Mouse (Mus musculus): ENCODE data around the gene Rpl35a. TPM values are rescaled to one million over a fixed set of nuclear protein-coding genes. Genes with fewer than 3 reads are reported as not detected.
"Not testable (repeated sequence)": the region's sequence is repeated elsewhere in the genome, so short reads cannot be mapped to it uniquely, and the experiment has no call there.

The Rpl35a gene
- polyA plus RNA-seq, 1 experiment from 2014 or later, result 780 TPM

DNA sequence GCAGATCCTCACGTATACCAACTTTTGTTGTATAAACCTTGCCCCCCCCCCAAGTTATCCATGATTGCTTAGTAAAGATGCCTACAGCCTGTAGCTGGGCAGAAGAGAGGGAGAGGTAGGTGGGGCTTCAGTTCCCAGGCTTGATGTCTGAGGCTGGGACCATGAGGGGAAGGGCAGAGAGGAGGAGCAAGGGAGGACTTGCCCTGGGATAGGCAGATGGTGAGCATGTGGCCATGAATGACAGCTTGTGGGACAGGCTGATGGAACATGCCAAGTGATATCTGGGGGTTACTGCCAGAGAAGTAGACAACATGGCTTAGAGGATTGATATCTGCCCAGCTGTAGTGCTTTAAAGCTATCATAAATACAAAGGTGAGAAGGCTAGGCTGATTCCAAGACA, 8.2 kb upstream of the Rpl35a start:
- H3K9ac ChIP-seq (ENCODE audit: low read length), result no peak overlapping the region
- DNase-seq (ENCODE audit: low spot score) (no peak), ATAC-seq (ENCODE audit: insufficient read depth, low FRiP score, low TSS enrichment) (no peak)
- H3K36me3 ChIP-seq (ENCODE audit: control insufficient read depth, insufficient read depth, low read length), result no peaks in the 10 kb centered on the region
- H3K27ac ChIP-seq (ENCODE audit: low read depth, low read length), result no peak overlapping the region
- no peaks in the 10 kb centered on the region for H3K27me3 ChIP-seq (ENCODE audit: control insufficient read depth, insufficient read depth, low read length)
- H3K4me1 ChIP-seq (ENCODE audit: control insufficient read depth, insufficient read depth, low read length), result no peaks in the 10 kb centered on the region
- no peak overlapping the region for H3K4me2 ChIP-seq (ENCODE audit: low read depth)
- H3K9me3 ChIP-seq (ENCODE audit: control insufficient read depth, low read length), result no peaks in the 10 kb centered on the region
- WGBS, result 92% methylated on average over 1 of the region's 1 CpGs
- H3K4me3 ChIP-seq (ENCODE audit: low read depth, low read length), result no peak overlapping the region

DNA sequence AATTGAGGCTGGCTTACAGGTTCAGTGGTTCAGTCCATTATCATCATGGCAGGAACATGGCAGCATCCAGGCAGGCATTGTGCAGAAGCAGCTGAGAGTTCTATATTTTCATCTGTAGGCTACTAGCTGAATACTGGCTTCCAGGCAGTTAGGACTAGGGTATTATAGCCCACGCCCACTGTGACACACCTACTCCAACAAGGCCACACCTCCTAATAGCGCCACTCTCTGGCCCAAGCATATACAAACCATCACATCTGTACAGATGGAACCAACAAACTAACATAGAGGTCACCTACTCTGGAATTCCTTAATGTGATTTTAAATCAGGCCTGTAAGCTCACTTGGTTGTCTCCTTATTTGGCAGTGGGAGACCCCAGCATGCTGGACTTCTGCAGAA, 7.6 kb upstream of the Rpl35a start:
- no peak overlapping the region for H3K4me3 ChIP-seq (ENCODE audit: low read depth, low read length)
- H3K4me2 ChIP-seq (ENCODE audit: low read depth), result no peak overlapping the region
- H3K4me1 ChIP-seq (ENCODE audit: control insufficient read depth, insufficient read depth, low read length), result no peaks in the 10 kb centered on the region
- no peak overlapping the region for H3K9ac ChIP-seq (ENCODE audit: low read length)
- ATAC-seq (ENCODE audit: insufficient read depth, low FRiP score, low TSS enrichment), result no peak
- H3K27me3 ChIP-seq (ENCODE audit: control insufficient read depth, insufficient read depth, low read length), result no peaks in the 10 kb centered on the region
- 79% methylated on average over 2 of the region's 2 CpGs for WGBS
- DNase-seq (ENCODE audit: low spot score), result no peak
- H3K27ac ChIP-seq (ENCODE audit: low read depth, low read length), result no peak overlapping the region
- no peaks in the 10 kb centered on the region for H3K9me3 ChIP-seq (ENCODE audit: control insufficient read depth, low read length)
- H3K36me3 ChIP-seq (ENCODE audit: control insufficient read depth, insufficient read depth, low read length), result no peaks in the 10 kb centered on the region

DNA sequence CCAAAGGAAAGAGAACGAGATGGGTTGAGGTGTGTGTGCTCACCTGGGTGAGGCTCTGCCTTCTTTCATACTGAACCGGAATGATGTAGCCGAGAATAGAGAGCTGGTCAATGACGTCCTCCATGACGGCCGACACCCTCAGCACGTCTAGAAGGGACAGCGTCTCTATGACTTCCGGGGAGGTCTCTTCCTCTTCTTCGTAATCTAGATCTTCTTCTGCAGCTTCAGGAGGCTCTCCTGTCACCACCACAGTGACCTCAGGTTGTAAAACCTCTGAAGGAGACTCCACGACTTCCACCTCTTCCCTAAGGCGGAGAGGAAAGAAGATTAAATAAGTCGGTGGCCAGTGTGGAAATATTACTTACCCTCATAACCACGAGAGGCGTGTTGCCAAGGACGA, 6.4 kb upstream of the Rpl35a start:
- H3K4me3 ChIP-seq (ENCODE audit: low read depth, low read length), result no peak overlapping the region

GRCm38 (mm10) chr16:33053141-33053540, 3.1 kb upstream of the Rpl35a start:
- Histone ChIP-seq H3K27me3 (ENCODE audit: control insufficient read depth, insufficient read depth, low read length) (no peaks in the 10 kb centered on the region), H3K36me3 (ENCODE audit: control insufficient read depth, insufficient read depth, low read length) (no peaks in the 10 kb centered on the region)
- ATAC-seq (ENCODE audit: insufficient read depth, low FRiP score, low TSS enrichment), result no peak

More for the DNA sequence above, 6.4 kb upstream of the Rpl35a start:
- DNase-seq (ENCODE audit: low spot score) (no peak), ATAC-seq (ENCODE audit: insufficient read depth, low FRiP score, low TSS enrichment) (no peak)
- H3K36me3 ChIP-seq (ENCODE audit: control insufficient read depth, insufficient read depth, low read length), result no peaks in the 10 kb centered on the region
- WGBS, result 94% methylated on average over 16 of the region's 16 CpGs
- H3K27me3 ChIP-seq (ENCODE audit: control insufficient read depth, insufficient read depth, low read length), result no peaks in the 10 kb centered on the region
- H3K4me1 ChIP-seq (ENCODE audit: control insufficient read depth, insufficient read depth, low read length), result no peaks in the 10 kb centered on the region
- no peak overlapping the region for H3K27ac ChIP-seq (ENCODE audit: low read depth, low read length)
- H3K9me3 ChIP-seq (ENCODE audit: control insufficient read depth, low read length), result no peaks in the 10 kb centered on the region
- H3K9ac ChIP-seq (ENCODE audit: low read length), result no peak overlapping the region
- no peak overlapping the region for H3K4me2 ChIP-seq (ENCODE audit: low read depth)

DNA sequence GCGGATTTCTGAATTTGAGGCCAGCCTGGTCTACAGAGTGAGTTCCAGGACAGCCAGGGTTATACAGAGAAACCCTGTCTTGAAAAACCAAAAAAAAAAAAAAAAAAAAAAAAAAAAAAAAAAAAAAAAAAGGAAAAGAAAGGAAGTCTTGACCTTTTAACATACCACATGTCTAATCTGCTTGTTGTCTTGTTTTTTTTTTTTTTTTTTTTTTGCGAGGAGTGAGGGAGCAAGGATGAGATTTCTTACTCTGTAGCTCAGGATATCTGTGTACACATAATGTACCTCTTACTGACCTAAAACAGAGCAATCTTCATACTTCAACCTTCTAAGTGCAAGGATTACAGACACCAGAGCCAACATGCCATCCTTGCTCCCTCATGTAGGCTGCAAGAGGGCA, 1.3 kb upstream of the Rpl35a start:
- ATAC-seq (ENCODE audit: insufficient read depth, low FRiP score, low TSS enrichment); H3K27ac ChIP-seq (ENCODE audit: low read depth, low read length); H3K4me3 ChIP-seq (ENCODE audit: low read depth, low read length); DNase-seq (ENCODE audit: low spot score); H3K27me3 ChIP-seq (ENCODE audit: control insufficient read depth, insufficient read depth, low read length); H3K36me3 ChIP-seq (ENCODE audit: control insufficient read depth, insufficient read depth, low read length); H3K4me2 ChIP-seq (ENCODE audit: low read depth); H3K9ac ChIP-seq (ENCODE audit: low read length); H3K4me1 ChIP-seq (ENCODE audit: control insufficient read depth, insufficient read depth, low read length); H3K9me3 ChIP-seq (ENCODE audit: control insufficient read depth, low read length): not testable (repeated sequence)
- whole genome bisulfite sequencing, result 93% methylated on average over 2 of the region's 2 CpGs

More at GRCm38 (mm10) chr16:33053141-33053540, 3.1 kb upstream of the Rpl35a start:
- 81% methylated on average over 5 of the region's 5 CpGs for WGBS
- DNase-seq (ENCODE audit: low spot score), result no peak
- H3K9ac ChIP-seq (ENCODE audit: low read length), result no peak overlapping the region
- no peak overlapping the region for H3K4me3 ChIP-seq (ENCODE audit: low read depth, low read length)
- H3K4me2 ChIP-seq (ENCODE audit: low read depth), result no peak overlapping the region
- H3K4me1 ChIP-seq (ENCODE audit: control insufficient read depth, insufficient read depth, low read length), result peaks cover 7% of the 10 kb centered on the region
- H3K9me3 ChIP-seq (ENCODE audit: control insufficient read depth, low read length), result no peaks in the 10 kb centered on the region
- no peak overlapping the region for H3K27ac ChIP-seq (ENCODE audit: low read depth, low read length)

- H3K9me3 ChIP-seq (ENCODE audit: control insufficient read depth, low read length), result no peaks in the 10 kb centered on the region
- peak overlapping the region; percentile 98 for H3K4me3 ChIP-seq (ENCODE audit: low read depth, low read length)
- peak; percentile 18 for DNase-seq (ENCODE audit: low spot score)
- H3K9ac ChIP-seq (ENCODE audit: low read length), result no peak overlapping the region
- no peak overlapping the region for H3K27ac ChIP-seq (ENCODE audit: low read depth, low read length)
- no peaks in the 10 kb centered on the region for H3K27me3 ChIP-seq (ENCODE audit: control insufficient read depth, insufficient read depth, low read length)
- peaks cover 8% of the 10 kb centered on the region for H3K4me1 ChIP-seq (ENCODE audit: control insufficient read depth, insufficient read depth, low read length)
- H3K4me2 ChIP-seq (ENCODE audit: low read depth), result peak overlapping the region; percentile 57
- ATAC-seq (ENCODE audit: insufficient read depth, low FRiP score, low TSS enrichment), result 0 out of 2 replicates have a peak, but pooled peaks have one; percentile 7
- peaks cover 11% of the 10 kb centered on the region for H3K36me3 ChIP-seq (ENCODE audit: control insufficient read depth, insufficient read depth, low read length)
- WGBS, result 23% methylated on average over 10 of the region's 10 CpGs
Observed at GRCm38 (mm10) chr16:33055655-33056054, 598 bp upstream of the Rpl35a start.

DNA sequence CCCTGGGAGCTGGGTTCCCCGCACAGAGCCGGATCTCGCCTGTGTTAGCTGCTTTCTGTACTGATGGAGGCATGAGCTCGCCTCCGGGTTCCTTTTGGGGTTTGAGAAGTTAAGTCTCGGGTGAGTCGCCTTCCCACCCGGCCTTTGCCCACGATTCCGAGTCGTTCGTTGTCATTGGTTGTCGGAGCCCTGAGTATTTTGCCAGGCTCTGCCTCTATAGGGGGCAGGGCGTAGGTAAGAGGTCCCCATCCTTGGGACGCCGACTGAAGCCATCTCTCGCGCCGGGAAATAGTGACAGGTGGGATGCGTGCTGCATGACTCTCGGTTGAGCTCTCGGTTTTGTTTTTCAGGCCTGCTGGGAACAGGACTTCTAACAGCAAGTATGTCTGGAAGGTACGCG, 533 bp downstream of the Rpl35a start:
- DNase-seq (ENCODE audit: low spot score) (no peak), ATAC-seq (ENCODE audit: insufficient read depth, low FRiP score, low TSS enrichment) (peak; percentile 33; the same call in 1 of the 2 replicates)
- Histone ChIP-seq H3K4me2 (ENCODE audit: low read depth) (peak overlapping the region; percentile 57), H3K27me3 (ENCODE audit: control insufficient read depth, insufficient read depth, low read length) (no peaks in the 10 kb centered on the region), H3K9ac (ENCODE audit: low read length) (peak overlapping the region; percentile 98), H3K27ac (ENCODE audit: low read depth, low read length) (peak overlapping the region; percentile 79), H3K9me3 (ENCODE audit: control insufficient read depth, low read length) (no peaks in the 10 kb centered on the region), H3K36me3 (ENCODE audit: control insufficient read depth, insufficient read depth, low read length) (peaks cover 13% of the 10 kb centered on the region), H3K4me3 (ENCODE audit: low read depth, low read length) (peak overlapping the region; percentile 98), H3K4me1 (ENCODE audit: control insufficient read depth, insufficient read depth, low read length) (peaks cover 11% of the 10 kb centered on the region)
- WGBS, result under 1% methylated on average over 24 of the region's 24 CpGs

GRCm38 (mm10) chr16:33058033-33058432, 1.8 kb downstream of the Rpl35a start:
- ATAC-seq (ENCODE audit: insufficient read depth, low FRiP score, low TSS enrichment) (no peak), DNase-seq (ENCODE audit: low spot score) (no peak)
- Histone ChIP-seq H3K4me2 (ENCODE audit: low read depth) (peak overlapping the region; percentile 57), H3K4me3 (ENCODE audit: low read depth, low read length) (peak overlapping the region; percentile 98), H3K27ac (ENCODE audit: low read depth, low read length) (no peak overlapping the region), H3K27me3 (ENCODE audit: control insufficient read depth, insufficient read depth, low read length) (no peaks in the 10 kb centered on the region), H3K36me3 (ENCODE audit: control insufficient read depth, insufficient read depth, low read length) (peaks cover 13% of the 10 kb centered on the region), H3K4me1 (ENCODE audit: control insufficient read depth, insufficient read depth, low read length) (peaks cover 13% of the 10 kb centered on the region), H3K9ac (ENCODE audit: low read length) (peak overlapping the region; percentile 14; the same call in 1 of the 2 replicates), H3K9me3 (ENCODE audit: control insufficient read depth, low read length) (no peaks in the 10 kb centered on the region)
- WGBS, result 92% methylated on average over 16 of the region's 16 CpGs

GRCm38 (mm10) chr16:33058656-33059055, 2.4 kb downstream of the Rpl35a start:
- not testable (repeated sequence) for H3K4me3 ChIP-seq (ENCODE audit: low read depth, low read length); ATAC-seq (ENCODE audit: insufficient read depth, low FRiP score, low TSS enrichment); H3K9me3 ChIP-seq (ENCODE audit: control insufficient read depth, low read length); H3K27me3 ChIP-seq (ENCODE audit: control insufficient read depth, insufficient read depth, low read length); DNase-seq (ENCODE audit: low spot score); H3K27ac ChIP-seq (ENCODE audit: low read depth, low read length); H3K9ac ChIP-seq (ENCODE audit: low read length); H3K4me2 ChIP-seq (ENCODE audit: low read depth)
- Histone ChIP-seq H3K4me1 (ENCODE audit: control insufficient read depth, insufficient read depth, low read length) (peaks cover 19% of the 10 kb centered on the region), H3K36me3 (ENCODE audit: control insufficient read depth, insufficient read depth, low read length) (peaks cover 13% of the 10 kb centered on the region)
- WGBS, result 93% methylated on average over 9 of the region's 9 CpGs

All from neural tube, embryonic 11.5 days (tissue).